Mouse (Mus musculus) embryo, embryonic 11.5 days (tissue): ENCODE results near the gene Fam122b.

Experiments used
- DNase-seq: peaks from one replicate; pipeline ENCODE4 v3.0.0-alpha.2; 2012; ENCODE audit warnings: low read depth, low spot score

The Fam122b gene

DNA sequence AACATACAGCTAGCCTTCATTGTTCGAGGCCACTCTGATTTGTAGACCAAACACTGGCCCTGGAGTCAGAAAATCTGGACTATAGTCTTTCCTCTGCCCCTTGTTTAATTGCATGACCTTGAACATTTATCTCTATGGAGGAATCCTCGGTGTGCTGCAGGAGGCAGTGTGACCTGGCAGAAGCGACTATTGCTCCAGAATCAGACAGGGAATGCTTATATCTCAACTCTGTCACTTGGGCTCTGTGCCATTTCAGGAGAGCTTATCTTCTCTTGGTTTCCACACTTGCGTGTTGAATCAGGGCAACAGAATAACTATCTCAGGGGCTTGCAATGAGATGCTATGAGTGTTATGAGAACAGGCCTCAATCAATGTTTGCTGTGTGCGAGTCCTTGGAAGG, 68.0 kb downstream of the Fam122b start:
- DNase-seq: no peak

DNA sequence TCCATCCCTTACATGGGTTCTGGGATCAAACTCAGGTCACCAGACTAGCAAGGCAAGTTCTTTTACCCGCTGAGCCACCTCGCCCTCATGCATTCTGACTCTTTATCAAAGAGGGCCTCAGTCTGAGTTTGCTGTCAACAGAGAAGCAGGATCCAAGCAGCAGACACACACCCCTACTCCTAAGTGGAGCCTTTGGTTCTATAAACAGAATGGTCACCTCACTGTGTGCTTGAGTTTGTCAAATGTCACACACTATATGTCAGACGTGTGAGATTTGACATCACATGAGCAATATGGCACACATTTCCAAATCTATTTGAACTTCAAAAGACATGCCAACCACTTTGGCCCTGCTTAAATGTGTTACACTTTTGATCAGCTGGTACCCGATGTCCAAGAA, 71.9 kb downstream of the Fam122b start:
- DNase-seq: no peak

DNA sequence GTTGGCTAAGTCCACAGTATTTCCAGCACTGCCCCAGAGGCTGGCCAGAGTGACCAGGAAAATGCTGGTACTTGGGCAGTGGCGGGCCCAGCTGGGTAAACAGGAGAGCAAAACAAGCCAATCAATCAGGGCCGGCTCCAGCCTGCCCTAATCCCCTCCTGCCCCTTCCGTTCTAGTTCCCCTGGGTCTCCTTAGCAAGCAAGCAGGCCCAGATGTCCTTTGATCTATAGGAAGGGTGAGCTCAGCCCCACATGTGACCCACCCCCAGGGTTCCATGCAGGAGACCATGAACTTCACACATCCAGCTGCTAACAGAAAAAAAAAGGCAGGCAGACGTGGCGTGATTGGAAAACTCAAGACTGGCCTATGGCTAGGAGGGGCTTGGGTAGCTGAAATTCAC, 73.2 kb downstream of the Fam122b start:
- DNase-seq: no peak
